Mouse (Mus musculus) stomach, postnatal 0 days (tissue): Measurements from ENCODE around the gene Kirrel2. TPM values are rescaled to one million over a fixed set of nuclear protein-coding genes. Genes with fewer than 3 reads are reported as not detected.

Source experiments
- ATAC-seq: fragments of 200-750 bp; cut with Nextera tagmentation; 2 replicates; pipeline ENCODE4 v1.8.0; 2017; ENCODE audit not compliant: low FRiP score, low TSS enrichment
- DNase-seq: peaks from one replicate; pipeline ENCODE4 v3.0.0-alpha.2; 2016; ENCODE audit warnings: low spot score
- H3K27ac ChIP-seq: fragments of 300-500 bp; sonication (generic); replicated peaks from 2 replicates; pipeline ENCODE4 v1.5.1; 2014; ENCODE audit warnings: mild to moderate bottlenecking, control low read depth
- H3K27me3 ChIP-seq: fragments of 300-500 bp; sonication (generic); 2 replicates; pipeline ENCODE4 v1.6.1; 2014; ENCODE audit warnings: low read length; ENCODE audit not compliant: control insufficient read depth, insufficient read depth
- H3K36me3 ChIP-seq: fragments of 300-500 bp; sonication (generic); 2 replicates; pipeline ENCODE4 v1.6.1; 2014; ENCODE audit warnings: low read length, mixed read lengths; ENCODE audit not compliant: control insufficient read depth, insufficient read depth
- H3K4me1 ChIP-seq: fragments of 300-500 bp; sonication (generic); replicated peaks from 2 replicates; pipeline ENCODE4 v1.6.1; 2014; ENCODE audit warnings: antibody characterized with exemption; ENCODE audit not compliant: control insufficient read depth, insufficient read depth
- H3K4me2 ChIP-seq: fragments of 300-500 bp; sonication (generic); replicated peaks from 2 replicates; pipeline ENCODE4 v1.6.1; 2014; ENCODE audit warnings: low read depth, mild to moderate bottlenecking, control low read depth, moderate library complexity
- H3K4me3 ChIP-seq: fragments of 300-500 bp; sonication (generic); 2 replicates; pipeline ENCODE4 v1.5.1; 2014; ENCODE audit warnings: low read depth, low read length, control low read depth
- H3K9ac ChIP-seq: fragments of 300-500 bp; sonication (generic); 2 replicates; pipeline ENCODE4 v1.6.1; 2014; ENCODE audit warnings: mild to moderate bottlenecking, low read length, control low read depth, mixed read lengths
- H3K9me3 ChIP-seq: fragments of 300-500 bp; sonication (generic); 2 replicates; pipeline ENCODE4 v1.6.1; 2016; ENCODE audit warnings: low read length; ENCODE audit not compliant: control insufficient read depth
- CTCF ChIP-seq: IDR thresholded peaks from 2 replicates; pipeline ENCODE4 v1.5.1; 2016; ENCODE audit warnings: antibody characterized with exemption, low read depth, mild to moderate bottlenecking, moderate library complexity
- EP300 ChIP-seq: optimal IDR thresholded peaks from 2 replicates; pipeline ENCODE3; 2016; ENCODE audit warnings: antibody characterized with exemption
- WGBS: fragments of 180-500 bp; shearing (Covaris S2); extraction: QIAGEN DNeasy Blood & Tissue Kit; methylation state at CpG from one replicate; pipeline ENCODE4 v1.1.7; 2014; 5-methylcytosine and 5-hydroxymethylcytosine counted together
- polyA plus RNA-seq: library from polyadenylated mRNA; unstranded; fragments of >200 nt; fragmentation: Nextera tagmentation; extraction: Ambion mirVana; gene quantifications from 2 replicates; pipeline ENCODE4 v1.2.1, GENCODE M21; 2015

Kirrel2 gene
- polyA plus RNA-seq, 1 experiment from 2014 or later = 0.18 TPM

- H3K4me3 ChIP-seq = no peak overlapping the region
- H3K27ac ChIP-seq = no peak overlapping the region
- no peak overlapping the region for H3K4me2 ChIP-seq
- DNase-seq = no peak
- H3K27me3 ChIP-seq = no peaks in the 10 kb centered on the region
- H3K4me1 ChIP-seq = no peaks in the 10 kb centered on the region
- 58% methylated on average over 4 of the region's 4 CpGs for WGBS
- TF ChIP-seq CTCF = no peak
- ATAC-seq = no peak
- H3K36me3 ChIP-seq = no peaks in the 10 kb centered on the region
- H3K9ac ChIP-seq = no peak overlapping the region
- no peaks in the 10 kb centered on the region for H3K9me3 ChIP-seq
Measured at GRCm38 (mm10) chr7:30402343-30402742, 55.1 kb downstream of the Kirrel2 start.

- Histone ChIP-seq H3K36me3 (no peaks in the 10 kb centered on the region), H3K4me2 (no peak overlapping the region), H3K4me3 (no peak overlapping the region), H3K9ac (no peak overlapping the region), H3K27me3 (no peaks in the 10 kb centered on the region), H3K9me3 (no peaks in the 10 kb centered on the region), H3K27ac (no peak overlapping the region), H3K4me1 (no peaks in the 10 kb centered on the region)
- 43% methylated on average over 7 of the region's 7 CpGs for WGBS
- DNase-seq = no peak
- no peak for ATAC-seq
- no peak for TF ChIP-seq EP300
- TF ChIP-seq CTCF = no peak
Measured at GRCm38 (mm10) chr7:30399671-30400070, 57.8 kb downstream of the Kirrel2 start.

Other genes with a start within 250 kb of the Kirrel2 start
- 98.2 and 106 TPM in 2 replicates for gene Polr2i, start 225.7 kb downstream of the Kirrel2 start, polyA plus RNA-seq
- gene Tbcb, start 225.4 kb downstream of the Kirrel2 start, polyA plus RNA-seq = 149 and 153 TPM in 2 replicates
- gene Ovol3, start 222.0 kb downstream of the Kirrel2 start, polyA plus RNA-seq = not detected in 2 replicates
- gene Thap8, start 177.6 kb downstream of the Kirrel2 start, polyA plus RNA-seq = 0.38 and 0.44 TPM in 2 replicates
- 2.4 TPM in 2 replicates for gene Wdr62, start 177.3 kb downstream of the Kirrel2 start, polyA plus RNA-seq
- gene Clip3, start 166.0 kb downstream of the Kirrel2 start, polyA plus RNA-seq = 9.6 and 10.2 TPM in 2 replicates
- 55.4 and 58.8 TPM in 2 replicates for gene Alkbh6, start 149.0 kb downstream of the Kirrel2 start, polyA plus RNA-seq
- 13.5 and 14.2 TPM in 2 replicates for gene Syne4, start 142.9 kb downstream of the Kirrel2 start, polyA plus RNA-seq
- not detected in 2 replicates for gene E130208F15Rik, start 135.9 kb downstream of the Kirrel2 start, polyA plus RNA-seq
- 19.1 and 20.2 TPM in 2 replicates for gene Sdhaf1, start 133.8 kb downstream of the Kirrel2 start, polyA plus RNA-seq
- gene Lrfn3, start 94.9 kb downstream of the Kirrel2 start, polyA plus RNA-seq = 2.9 and 3.3 TPM in 2 replicates
- 66.6 and 71.0 TPM in 2 replicates for gene Tyrobp, start 43.9 kb downstream of the Kirrel2 start, polyA plus RNA-seq
- gene Hcst, start 37.8 kb downstream of the Kirrel2 start, polyA plus RNA-seq = 3.2 and 3.7 TPM in 2 replicates
- gene Nfkbid, start 36.0 kb downstream of the Kirrel2 start, polyA plus RNA-seq = 1.1 TPM in 2 replicates
- 21.7 and 24.1 TPM in 2 replicates for gene Aplp1, start 12.2 kb downstream of the Kirrel2 start, polyA plus RNA-seq
- 0.16 and 0.25 TPM in 2 replicates for gene Nphs1, start 625 bp upstream of the Kirrel2 start, polyA plus RNA-seq
- 0.42 and 0.68 TPM in 2 replicates for gene Prodh2, start 35.9 kb upstream of the Kirrel2 start, polyA plus RNA-seq
- 1.5 and 1.6 TPM in 2 replicates for gene Arhgap33, start 77.4 kb upstream of the Kirrel2 start, polyA plus RNA-seq
- 66.4 and 75.7 TPM in 2 replicates for gene Hspb6, start 94.5 kb upstream of the Kirrel2 start, polyA plus RNA-seq
- gene Proser3, start 94.6 kb upstream of the Kirrel2 start, polyA plus RNA-seq = 2.2 and 2.3 TPM in 2 replicates
- gene Lin37, start 102.1 kb upstream of the Kirrel2 start, polyA plus RNA-seq = 30.2 and 30.9 TPM in 2 replicates
- gene U2af1l4, start 105.6 kb upstream of the Kirrel2 start, polyA plus RNA-seq = 60.5 and 63.9 TPM in 2 replicates
- gene Gm49396, start 105.7 kb upstream of the Kirrel2 start, polyA plus RNA-seq = 2.5 and 2.6 TPM in 2 replicates
- 185 and 197 TPM in 2 replicates for gene Psenen, start 105.9 kb upstream of the Kirrel2 start, polyA plus RNA-seq
- 1.3 and 1.4 TPM in 2 replicates for gene Igflr1, start 107.7 kb upstream of the Kirrel2 start, polyA plus RNA-seq
- 3.3 and 3.7 TPM in 2 replicates for gene Kmt2b, start 131.0 kb upstream of the Kirrel2 start, polyA plus RNA-seq
- gene Zbtb32, start 141.2 kb upstream of the Kirrel2 start, polyA plus RNA-seq = 1.6 and 1.8 TPM in 2 replicates
- 0.71 and 0.92 TPM in 2 replicates for gene Upk1a, start 155.2 kb upstream of the Kirrel2 start, polyA plus RNA-seq
- gene Cox6b1, start 168.5 kb upstream of the Kirrel2 start, polyA plus RNA-seq = 1,340 and 1,422 TPM in 2 replicates
- not detected in 2 replicates for gene Etv2, start 178.2 kb upstream of the Kirrel2 start, polyA plus RNA-seq
- 88.1 and 93.2 TPM in 2 replicates for gene Rbm42, start 192.6 kb upstream of the Kirrel2 start, polyA plus RNA-seq
- gene Haus5, start 207.3 kb upstream of the Kirrel2 start, polyA plus RNA-seq = 10.8 and 11.7 TPM in 2 replicates
- 0.21 TPM in 1 of 2 replicates, not detected in the other for gene Pmis2, start 213.9 kb upstream of the Kirrel2 start, polyA plus RNA-seq
- 54.4 and 61.2 TPM in 2 replicates for gene 2200002J24Rik, start 241.2 kb upstream of the Kirrel2 start, polyA plus RNA-seq